Mouse (Mus musculus) layer of hippocampus, adult 9-11 months (tissue): Measurements from ENCODE around the gene Tas2r115.
"Not testable (repeated sequence)": the region's sequence is repeated elsewhere in the genome, so short reads cannot be mapped to it uniquely, and the experiment has no call there.

Source experiments
- DNase-seq: peaks from one replicate; pipeline ENCODE4 v3.0.0; 2022

Gene Tas2r115

DNA sequence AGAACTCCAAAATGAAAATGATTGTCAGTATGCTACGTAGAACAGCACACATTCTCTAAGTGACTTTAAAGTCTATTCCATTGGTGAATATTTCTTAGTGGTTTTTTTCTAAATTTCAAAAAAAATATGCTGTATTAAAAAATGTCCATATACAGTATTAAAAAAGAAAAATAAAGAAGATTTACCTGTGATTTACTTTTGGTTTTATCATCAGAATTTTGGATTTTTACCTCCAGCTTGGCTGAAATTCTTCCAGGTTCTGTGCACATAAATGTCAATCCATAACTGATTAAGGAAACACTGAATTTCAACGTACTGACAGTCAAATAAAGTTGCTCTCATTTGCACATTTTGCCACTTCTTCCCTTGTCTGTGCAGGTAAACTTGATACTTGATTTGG is at the start of gene Tas2r115:
Tas2r115 (minus strand) TSS at position 101 of the 400 bp plus-strand sequence.
- no peak for DNase-seq

DNA sequence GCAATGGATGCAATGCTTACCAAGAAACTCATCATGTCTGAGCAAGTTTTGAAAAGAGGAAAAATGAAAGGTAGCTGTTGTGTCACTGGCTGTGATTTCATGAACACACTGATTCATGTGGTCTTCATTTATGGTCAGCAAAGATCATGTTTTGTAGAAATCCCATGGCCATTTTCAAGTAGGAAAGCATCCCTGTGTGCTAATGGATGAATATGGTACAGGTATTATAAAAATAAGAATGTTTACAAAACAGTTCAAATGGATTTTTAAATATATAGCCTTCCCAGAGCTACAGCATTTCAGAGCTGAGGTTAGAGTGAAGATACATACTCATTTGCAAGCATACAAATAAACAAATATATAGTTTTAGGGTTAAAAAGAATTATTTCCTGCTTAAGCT is 40.2 kb upstream of the Tas2r115 start, which contains the start of gene Tas2r136:
Tas2r136 (minus strand) TSS at position 101 of the 400 bp plus-strand sequence.
- DNase-seq: no peak

DNA sequence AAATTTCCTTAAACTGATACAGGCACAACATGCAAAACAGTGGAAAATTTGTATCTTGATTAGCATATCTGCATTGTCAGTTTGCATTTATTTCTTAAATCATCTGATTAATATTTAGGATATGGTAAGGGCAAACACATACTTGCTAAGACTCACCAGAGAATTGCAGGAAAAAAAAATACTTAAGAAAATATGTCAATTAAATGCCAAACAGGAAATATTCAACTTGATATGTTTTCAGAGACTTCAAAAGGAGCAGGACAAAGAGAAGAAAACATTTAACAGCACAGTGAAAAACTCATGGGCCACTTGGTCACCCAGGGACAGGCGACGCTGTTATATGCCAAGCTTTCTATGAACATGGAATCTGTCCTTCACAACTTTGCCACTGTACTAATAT is 24.0 kb upstream of the Tas2r115 start, which contains the start of gene Tas2r102:
Tas2r102 (plus strand) TSS at position 301 of the 400 bp plus-strand sequence.
- no peak for DNase-seq

DNA sequence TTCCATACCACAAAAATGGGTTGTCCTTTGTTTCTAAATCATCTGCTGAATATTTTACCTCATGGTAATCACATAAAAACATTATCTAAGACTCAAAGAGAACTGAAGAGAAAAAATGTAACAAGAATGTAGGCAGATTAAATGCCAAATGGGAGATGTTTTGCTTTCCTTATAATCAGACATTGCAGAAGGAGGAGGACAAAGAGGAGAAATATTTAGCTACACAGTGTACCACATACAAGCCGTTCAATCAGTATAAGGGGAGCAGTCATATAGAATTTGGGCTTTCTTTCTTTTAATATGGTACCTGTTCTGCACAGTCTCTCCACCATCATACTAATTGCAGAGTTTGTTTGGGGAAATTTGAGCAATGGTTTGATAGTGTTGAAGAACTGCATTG is 16.6 kb upstream of the Tas2r115 start, which contains the start of gene Tas2r124:
Tas2r124 (plus strand) TSS at position 301 of the 400 bp plus-strand sequence.
- DNase-seq: no peak

DNA sequence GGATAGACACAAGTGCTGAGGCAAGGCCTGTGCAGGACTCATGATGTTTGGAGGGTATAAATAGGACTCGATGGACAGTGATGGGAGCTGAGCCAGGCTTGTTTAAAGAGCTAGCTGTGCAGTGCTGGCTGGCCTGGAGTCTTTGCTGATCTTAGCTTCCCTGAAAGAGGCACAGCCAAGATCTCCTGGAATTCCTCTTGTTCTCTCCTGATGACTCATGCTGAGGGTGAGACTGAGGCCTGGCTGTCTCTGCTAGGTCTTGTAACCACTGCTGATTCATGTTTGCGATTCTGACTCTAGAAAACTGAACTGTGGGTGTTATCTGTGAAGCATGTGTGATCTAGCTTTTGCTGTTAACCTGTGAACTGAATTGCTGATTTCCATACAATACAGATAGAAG is 12.4 kb upstream of the Tas2r115 start:
- DNase-seq: no peak

DNA sequence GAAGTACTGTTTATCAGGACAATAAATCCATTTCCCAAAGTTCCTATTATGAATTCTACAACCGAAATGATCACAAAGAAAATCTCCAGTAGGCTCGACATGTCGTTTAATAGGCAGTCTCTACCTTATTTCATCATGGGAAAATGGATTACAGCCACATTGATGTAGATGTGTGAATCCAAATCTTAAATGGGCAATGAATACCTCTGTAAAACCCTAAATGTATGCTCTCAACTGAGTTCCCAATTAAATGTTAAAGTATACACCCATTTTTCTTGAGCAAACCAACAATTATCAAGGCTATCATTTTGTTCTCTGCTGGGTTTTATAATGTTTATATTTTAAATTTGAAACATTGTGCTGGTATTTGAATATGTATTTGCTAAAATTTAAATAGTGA is 26.0 kb downstream of the Tas2r115 start, which contains the start of gene Tas2r122:
Tas2r122 (minus strand) TSS at position 101 of the 400 bp plus-strand sequence.
- no peak for DNase-seq

DNA sequence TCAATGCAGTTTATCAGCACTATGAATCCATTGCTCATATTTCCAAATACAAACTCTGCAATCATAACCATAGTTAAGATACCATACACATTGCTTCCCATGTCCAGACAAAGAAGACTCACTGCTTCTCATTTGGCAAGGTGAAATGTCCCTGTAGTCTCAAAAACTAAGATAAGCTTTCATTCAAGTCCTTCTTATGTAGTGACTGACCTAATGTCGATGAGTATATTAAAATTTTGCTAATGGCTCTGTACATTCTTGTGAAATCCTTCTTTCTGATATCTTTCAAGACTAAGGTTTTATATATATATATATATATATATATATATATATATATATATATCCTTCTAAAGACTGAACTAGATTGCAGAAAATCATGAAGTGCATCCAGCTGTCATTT is 36.9 kb downstream of the Tas2r115 start, which contains the start of gene Tas2r121:
Tas2r121 (minus strand) TSS at position 101 of the 400 bp plus-strand sequence.
- no peak for DNase-seq

DNA sequence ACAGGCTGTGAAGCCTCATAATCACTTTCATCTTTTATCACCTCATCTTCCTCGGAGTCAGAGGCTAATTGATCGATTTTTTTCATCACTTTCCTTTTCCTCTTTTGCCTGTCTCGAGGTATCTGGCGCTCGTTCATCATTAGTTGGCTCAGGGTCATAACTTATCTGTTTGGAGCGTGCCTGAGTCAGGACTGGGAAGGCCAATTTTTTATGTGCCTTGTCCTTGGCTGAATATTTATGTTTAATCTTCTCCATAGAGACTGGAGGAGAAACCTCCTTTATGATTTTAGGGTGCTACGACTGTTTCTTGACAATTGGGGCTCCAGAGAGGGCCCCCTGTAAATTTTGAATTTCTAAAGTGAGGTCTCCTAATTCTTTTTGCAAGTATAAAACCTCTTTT is 46.2 kb downstream of the Tas2r115 start:
- not testable (repeated sequence) for DNase-seq
